Mouse (Mus musculus): ENCODE results near the gene H3f3a. TPM values are rescaled to one million over a fixed set of nuclear protein-coding genes. Genes with fewer than 3 reads are reported as not detected.
A peak's percentile ranks its signal among the peaks of the same experiment; 100 is the strongest.

H3f3a gene
- total and polyA plus RNA-seq, 3 experiments = 571 to 1,420 (median 715) TPM

DNA sequence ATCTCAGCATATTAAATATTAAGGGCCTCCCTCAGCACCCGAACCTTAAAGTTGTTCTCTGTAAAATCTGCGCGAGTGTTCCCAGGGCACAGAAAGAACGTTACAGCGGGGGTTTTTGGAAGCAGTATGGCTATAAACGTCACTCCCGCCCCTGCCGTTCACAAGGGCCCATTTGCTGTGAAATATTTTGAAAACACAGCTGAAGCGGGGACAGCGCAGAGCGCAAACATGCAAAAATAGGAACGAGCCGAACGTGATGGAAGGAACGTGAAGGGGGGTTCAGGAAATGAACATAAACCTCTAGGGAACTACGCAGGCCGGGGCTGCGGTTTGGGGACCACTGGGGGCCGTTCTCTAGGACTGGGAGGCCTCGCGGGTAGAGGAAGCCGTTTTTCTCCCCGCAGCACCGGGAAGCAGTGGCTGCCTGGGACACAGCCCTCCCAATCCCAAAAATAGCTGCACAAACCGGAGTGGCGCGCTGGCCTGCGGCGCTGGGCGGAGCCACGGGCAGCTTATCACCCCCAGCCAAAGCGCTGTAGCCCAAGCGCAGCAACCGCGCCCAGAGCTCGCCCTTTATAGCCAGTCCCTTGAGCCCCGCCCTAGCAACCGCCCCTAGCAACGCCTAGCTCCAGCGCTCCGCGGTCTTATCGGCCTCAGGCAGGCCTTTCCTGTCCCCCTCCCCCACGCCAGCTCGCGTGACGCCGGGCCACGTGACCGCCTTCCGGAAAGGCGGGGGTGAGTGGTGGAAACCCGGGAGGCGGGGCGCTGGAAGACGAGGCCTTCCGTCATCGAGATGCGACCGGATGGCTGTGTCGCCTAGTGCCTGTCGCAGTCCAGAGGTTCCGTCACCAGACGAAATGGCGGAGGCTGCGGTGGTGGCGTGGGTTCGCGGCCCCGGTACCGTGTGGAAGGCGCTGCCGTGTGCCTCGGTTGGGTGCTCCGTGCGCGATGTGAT is 36.9 kb upstream of the H3f3a start, which contains the start of gene Sde2:
Gene Sde2 (plus strand): TSS at position 812 of the 955 bp plus-strand sequence.
- DNase-seq (ENCODE audit: extremely low read depth) = peak; percentile 99
- H3K4me3 ChIP-seq (replicated peaks in 1 of 3; ENCODE audit: low read depth in 2 of 3, low read length in 2 of 3, poor library complexity in 1 of 3) = peak within 1 kb of the TSS; percentile 89 to 99 (median 96)
- no peaks in the 10 kb centered on the region for H3K27me3 ChIP-seq (replicated peaks)
- H3K36me3 ChIP-seq (replicated peaks in 1 of 2; ENCODE audit: control insufficient read depth in 1 of 2, insufficient read depth in 1 of 2, low read length in 1 of 2) = peaks cover 4 to 20% of the 10 kb centered on the region in 2 experiments
- peak within 1 kb of the TSS; percentile 90 for H3K9ac ChIP-seq (ENCODE audit: insufficient read depth, low read depth)
- dilution Hi-C loops (cut with MboI; ENCODE audit: extremely low pct_ligation_motif_present, extremely low pct_unique_long_range_greater_than_20kb, low sequenced_read_pairs) (no loop called here), in situ Hi-C loops (cut with MboI; ENCODE audit: low pct_ligation_motif_present, low pct_unique_long_range_greater_than_20kb, low sequenced_read_pairs) (no loop called here)
- H3K27ac ChIP-seq (ENCODE audit: insufficient read depth, low read depth) = peak within 1 kb of the TSS; percentile 66
- H3K4me2 ChIP-seq (ENCODE audit: insufficient read depth, low read depth, poor library complexity, severe bottlenecking) = peak within 1 kb of the TSS; percentile 63
- TF ChIP-seq SIN3A (IDR thresholded peaks at IDR 0.05; ENCODE audit: low read length) = peak; percentile 81
- no peak for TF ChIP-seq CHD1 (IDR thresholded peaks at IDR 0.05; ENCODE audit: low read depth, low read length)
- TF ChIP-seq MYC (IDR thresholded peaks at IDR 0.05; ENCODE audit: low read depth, low read length) = peak; percentile 50; the same call in 1 of the 2 replicates
- TF ChIP-seq RCOR1 (conservative IDR thresholded peaks at IDR 0.05; ENCODE audit: low read depth, low read length) = peak; percentile 73; the same call in 1 of the 2 replicates
- peak; percentile 96 for TF ChIP-seq ZMIZ1 (IDR thresholded peaks at IDR 0.05; ENCODE audit: low read depth, low read length)
- peak; percentile 97 for TF ChIP-seq USF2 (conservative IDR thresholded peaks at IDR 0.05; ENCODE audit: low read depth, low read length)
- peak; percentile 97 for TF ChIP-seq TBP (conservative IDR thresholded peaks at IDR 0.05; ENCODE audit: low read depth, low read length)
- peak; percentile 94 for TF ChIP-seq MEF2A (IDR thresholded peaks at IDR 0.05; ENCODE audit: borderline replicate concordance, low read depth, low read length)
- peak; percentile 82; the same call in 1 of the 2 replicates for TF ChIP-seq POLR2AphosphoS2 (IDR thresholded peaks at IDR 0.05; ENCODE audit: low read depth, low read length)
- no peak for TF ChIP-seq CTCF (conservative IDR thresholded peaks at IDR 0.05 in 1 of 2, IDR thresholded peaks at IDR 0.05 in 1 of 2; ENCODE audit: low read depth in 2 of 2, low read length in 2 of 2)
- peak; percentile 96 for TF ChIP-seq MAX (IDR thresholded peaks at IDR 0.05; ENCODE audit: low read length)
- TF ChIP-seq MAFK (IDR thresholded peaks at IDR 0.05; ENCODE audit: insufficient replicate concordance, low read length) = no peak; the same call in 1 of the 2 replicates
- peak; percentile 99 for TF ChIP-seq MAZ (IDR thresholded peaks at IDR 0.05; ENCODE audit: low read depth, low read length)
- peak; percentile 100 for TF ChIP-seq USF1 (IDR thresholded peaks at IDR 0.05; ENCODE audit: low read depth, low read length)
- no peak for TF ChIP-seq ZNF384 (IDR thresholded peaks at IDR 0.05; ENCODE audit: low read depth, low read length)
- peak; percentile 94 for TF ChIP-seq ELF1 (IDR thresholded peaks at IDR 0.05; ENCODE audit: low read depth, low read length)
- TF ChIP-seq NRF1 (IDR thresholded peaks at IDR 0.05; ENCODE audit: low read depth, low read length) = peak; percentile 58
- peak; percentile 89 for TF ChIP-seq NELFE (IDR thresholded peaks at IDR 0.05; ENCODE audit: low read depth, low read length)
- TF ChIP-seq ZC3H11A (IDR thresholded peaks at IDR 0.05; ENCODE audit: low read depth, low read length) = no peak
- TF ChIP-seq JUND (conservative IDR thresholded peaks at IDR 0.05; ENCODE audit: low read depth, low read length) = no peak
- TF ChIP-seq KAT2A (IDR thresholded peaks at IDR 0.05; ENCODE audit: insufficient replicate concordance, low read length) = peak; percentile 71; the same call in 1 of the 2 replicates
- peak; percentile 96 for TF ChIP-seq CHD2 (IDR thresholded peaks at IDR 0.05; ENCODE audit: low read length)
- peak; percentile 90 for TF ChIP-seq HCFC1 (IDR thresholded peaks at IDR 0.05; ENCODE audit: low read depth, low read length)
- TF ChIP-seq IRF4 (IDR thresholded peaks at IDR 0.05; ENCODE audit: low read depth, low read length) = peak; percentile 80
- TF ChIP-seq POLR2A (IDR thresholded peaks at IDR 0.05; ENCODE audit: low read depth, low read length) = peak; percentile 97
- TF ChIP-seq UBTF (IDR thresholded peaks at IDR 0.05; ENCODE audit: low read depth, low read length) = no peak
- TF ChIP-seq BHLHE40 (IDR thresholded peaks at IDR 0.05; ENCODE audit: low read depth, low read length) = peak; percentile 98
- no peak for TF ChIP-seq SMC3 (IDR thresholded peaks at IDR 0.05; ENCODE audit: low read depth, low read length)
- TF ChIP-seq ZKSCAN1 (IDR thresholded peaks at IDR 0.05; ENCODE audit: borderline replicate concordance, low read depth, low read length) = no peak
- TF ChIP-seq ETS1 (conservative IDR thresholded peaks at IDR 0.05; ENCODE audit: low read depth, low read length) = peak; percentile 98
- no peak for TF ChIP-seq JUN (IDR thresholded peaks at IDR 0.05; ENCODE audit: insufficient read depth, low read depth, low read length)
- peak; percentile 82 for TF ChIP-seq GABPA (IDR thresholded peaks at IDR 0.05; ENCODE audit: insufficient replicate concordance, low read depth, low read length)
- TF ChIP-seq PAX5 (IDR thresholded peaks at IDR 0.05; ENCODE audit: low read length) = no peak
- TF ChIP-seq E2F4 (IDR thresholded peaks at IDR 0.05; ENCODE audit: insufficient replicate concordance, low read depth, low read length) = peak; percentile 48; the same call in 1 of the 2 replicates
- no peak for TF ChIP-seq RAD21 (IDR thresholded peaks at IDR 0.05; ENCODE audit: low read depth, low read length)
- TF ChIP-seq EP300 (IDR thresholded peaks at IDR 0.05; ENCODE audit: low read length) = 0 out of 2 replicates have a peak, but pooled peaks have one; percentile 20
- peak; percentile 98 for TF ChIP-seq MXI1 (IDR thresholded peaks at IDR 0.05; ENCODE audit: low read depth, low read length)
- TF ChIP-seq TCF12 (IDR thresholded peaks at IDR 0.05; ENCODE audit: low read depth, low read length) = peak; percentile 89
- H3K9me3 ChIP-seq (replicated peaks; ENCODE audit: low read length) = no peaks in the 10 kb centered on the region
- H3K4me1 ChIP-seq (ENCODE audit: control insufficient read depth in 1 of 2, insufficient read depth in 2 of 2) = peaks cover 12 to 36% of the 10 kb centered on the region in 2 experiments; a peak in 3 of 4 replicates
- peaks cover 24% of the 10 kb centered on the region for H3K79me2 ChIP-seq (replicated peaks; ENCODE audit: control insufficient read depth, extremely low read depth, insufficient read depth, poor library complexity, severe bottlenecking)

Data from CH12.LX (cell line).